Mouse (Mus musculus) myocyte (in vitro differentiated cells): ENCODE measurements at regions not wholly inside any gene's neighbourhood (a gene's known extent, or its start where the extent isn't known, plus 50 kb on each side); places are given as distances from the start of the nearest gene placed in this dataset.

Source experiments
- H3K27me3 ChIP-seq: one replicate; pipeline ENCODE4 v1.6.1; 2011; ENCODE audit not compliant: control insufficient read depth, insufficient read depth, insufficient read length
- H3K36me3 ChIP-seq: one replicate; pipeline ENCODE4 v1.6.1; 2011; ENCODE audit not compliant: control insufficient read depth, insufficient read depth
- H3K4me2 ChIP-seq: one replicate; pipeline ENCODE4 v1.6.1; 2011; ENCODE audit warnings: low read depth, control low read depth
- H3K4me3 ChIP-seq: one replicate; pipeline ENCODE4 v1.5.1; 2011; ENCODE audit warnings: mild to moderate bottlenecking, control low read depth, moderate library complexity
- H3K79me2 ChIP-seq: one replicate; pipeline ENCODE4 v1.6.1; 2011; ENCODE audit not compliant: control insufficient read depth, insufficient read depth
- H3ac ChIP-seq: one replicate; pipeline ENCODE4 v1.6.1; 2011; ENCODE audit not compliant: control insufficient read depth, insufficient read length
- CEBPB ChIP-seq: IDR thresholded peaks from 2 replicates; pipeline ENCODE4 v1.6.1; 2011; ENCODE audit warnings: mild to moderate bottlenecking, moderate library complexity; ENCODE audit not compliant: poor library complexity, insufficient read depth, severe bottlenecking
- E2F4 ChIP-seq: IDR thresholded peaks from one replicate; pipeline ENCODE4 v1.6.1; 2011; ENCODE audit warnings: mild to moderate bottlenecking, control low read depth, moderate library complexity; ENCODE audit not compliant: insufficient read depth
- MAX ChIP-seq: IDR thresholded peaks from one replicate; pipeline ENCODE4 v1.6.1; 2011; ENCODE audit warnings: low read depth, mild to moderate bottlenecking, control low read depth
- MYOD1 ChIP-seq, 3 experiments: IDR thresholded peaks; one replicate each; pipeline ENCODE4 v1.6.1; 2011; ENCODE audit warnings: control low read depth in 2 of 3, low read depth in 2 of 3, mild to moderate bottlenecking in 2 of 3, moderate library complexity in 1 of 3; ENCODE audit not compliant: insufficient read length in 2 of 3, control insufficient read depth in 1 of 3
- MYOG ChIP-seq, 3 experiments: IDR thresholded peaks; one replicate each; pipeline ENCODE4 v1.6.1; 2011; ENCODE audit warnings: control low read depth in 2 of 3, low read depth in 2 of 3, mild to moderate bottlenecking in 2 of 3; ENCODE audit not compliant: insufficient read length in 2 of 3, control insufficient read depth in 1 of 3, insufficient read depth in 1 of 3
- POLR2A ChIP-seq: IDR thresholded peaks from one replicate; pipeline ENCODE4 v1.6.1; 2011; ENCODE audit warnings: low read depth, mild to moderate bottlenecking, control low read depth, moderate library complexity; ENCODE audit not compliant: insufficient read length
- POLR2AphosphoS2 ChIP-seq: IDR thresholded peaks from one replicate; pipeline ENCODE4 v1.6.1; 2011; ENCODE audit warnings: low read depth, control low read depth; ENCODE audit not compliant: insufficient read length
- REST ChIP-seq: IDR thresholded peaks from one replicate; pipeline ENCODE4 v1.6.1; 2011; ENCODE audit warnings: mild to moderate bottlenecking, control low read depth, moderate library complexity; ENCODE audit not compliant: insufficient read depth, insufficient read length
- SRF ChIP-seq: IDR thresholded peaks from one replicate; pipeline ENCODE4 v1.6.1; 2011; ENCODE audit warnings: low read depth; ENCODE audit not compliant: control insufficient read depth, insufficient read length
- TCF12 ChIP-seq: IDR thresholded peaks from one replicate; pipeline ENCODE4 v1.6.1; 2011; ENCODE audit warnings: mild to moderate bottlenecking, control low read depth; ENCODE audit not compliant: poor library complexity, insufficient read depth, severe bottlenecking
- TCF3 ChIP-seq: IDR thresholded peaks from one replicate; pipeline ENCODE4 v1.6.1; 2011; ENCODE audit warnings: low read depth, control low read depth; ENCODE audit not compliant: insufficient read length
- USF1 ChIP-seq: IDR thresholded peaks from one replicate; pipeline ENCODE4 v1.6.1; 2011; ENCODE audit warnings: low read depth, mild to moderate bottlenecking, control low read depth, moderate library complexity

- Histone ChIP-seq H3K4me2 (peak overlapping the region; percentile 42), H3ac (no peak overlapping the region), H3K79me2 (no peaks in the 10 kb centered on the region), H3K4me3 (no peak overlapping the region), H3K36me3 (no peaks in the 10 kb centered on the region), H3K27me3 (no peaks in the 10 kb centered on the region)
- no peak for TF ChIP-seq MYOD1 (IDR thresholded peaks at IDR 0.05; ENCODE audit: control insufficient read depth in 1 of 3, insufficient read length in 2 of 3, low read depth in 2 of 3)
- no peak for TF ChIP-seq SRF
- no peak for TF ChIP-seq TCF12
- no peak for TF ChIP-seq MYOG (IDR thresholded peaks at IDR 0.05; ENCODE audit: control insufficient read depth in 1 of 3, insufficient read depth in 1 of 3, insufficient read length in 2 of 3, low read depth in 2 of 3)
- TF ChIP-seq POLR2AphosphoS2, result no peak
- no peak for TF ChIP-seq USF1
- no peak for TF ChIP-seq REST
- TF ChIP-seq POLR2A, result no peak
- no peak for TF ChIP-seq MAX
- TF ChIP-seq TCF3, result no peak
- TF ChIP-seq CEBPB, result no peak
- TF ChIP-seq E2F4, result no peak
These were observed 240.5 kb upstream of the Rnaseh2b start for GRCm38 (mm10) chr14:62051923-62052322.

GRCm38 (mm10) chr14:62053004-62053403, 239.4 kb upstream of the Rnaseh2b start:
- no peak overlapping the region for H3ac ChIP-seq
- no peaks in the 10 kb centered on the region for H3K27me3 ChIP-seq
- H3K36me3 ChIP-seq, result no peaks in the 10 kb centered on the region
- H3K79me2 ChIP-seq, result no peaks in the 10 kb centered on the region
- no peak overlapping the region for H3K4me2 ChIP-seq
- H3K4me3 ChIP-seq, result no peak overlapping the region
- TF ChIP-seq POLR2AphosphoS2 (no peak), TCF3 (no peak), MAX (no peak), MYOG (IDR thresholded peaks at IDR 0.05; ENCODE audit: control insufficient read depth in 1 of 3, insufficient read depth in 1 of 3, insufficient read length in 2 of 3, low read depth in 2 of 3) (no peak), TCF12 (no peak), CEBPB (no peak), MYOD1 (IDR thresholded peaks at IDR 0.05; ENCODE audit: control insufficient read depth in 1 of 3, insufficient read length in 2 of 3, low read depth in 2 of 3) (no peak), SRF (no peak), E2F4 (no peak)

- H3K4me2 ChIP-seq, result no peak overlapping the region
- no peak for TF ChIP-seq SRF
- TF ChIP-seq POLR2AphosphoS2, result no peak
- no peak for TF ChIP-seq MAX
- TF ChIP-seq MYOG (IDR thresholded peaks at IDR 0.05; ENCODE audit: control insufficient read depth in 1 of 3, insufficient read depth in 1 of 3, insufficient read length in 2 of 3, low read depth in 2 of 3), result no peak
- TF ChIP-seq POLR2A, result no peak
- no peak for TF ChIP-seq USF1
- no peak for TF ChIP-seq TCF12
- TF ChIP-seq E2F4, result no peak
- TF ChIP-seq CEBPB, result no peak
- TF ChIP-seq REST, result no peak
- TF ChIP-seq TCF3, result no peak
- no peak for TF ChIP-seq MYOD1 (IDR thresholded peaks at IDR 0.05; ENCODE audit: control insufficient read depth in 1 of 3, insufficient read length in 2 of 3, low read depth in 2 of 3)
- H3ac ChIP-seq, result no peak overlapping the region
- H3K4me3 ChIP-seq, result no peak overlapping the region
- no peaks in the 10 kb centered on the region for H3K36me3 ChIP-seq
- no peaks in the 10 kb centered on the region for H3K79me2 ChIP-seq
- no peaks in the 10 kb centered on the region for H3K27me3 ChIP-seq
These were observed 235.3 kb upstream of the Rnaseh2b start for GRCm38 (mm10) chr14:62057096-62057495.

- TF ChIP-seq MAX (no peak), SRF (no peak)
These were observed 234.3 kb upstream of the Rnaseh2b start for GRCm38 (mm10) chr14:62058100-62058499.

GRCm38 (mm10) chr14:62071140-62071539, 221.2 kb upstream of the Rnaseh2b start:
- TF ChIP-seq TCF3 (no peak), MAX (no peak), REST (no peak), MYOG (IDR thresholded peaks at IDR 0.05; ENCODE audit: control insufficient read depth in 1 of 3, insufficient read depth in 1 of 3, insufficient read length in 2 of 3, low read depth in 2 of 3) (no peak)
- Histone ChIP-seq H3K4me3 (no peak overlapping the region), H3ac (no peak overlapping the region), H3K79me2 (no peaks in the 10 kb centered on the region), H3K27me3 (no peaks in the 10 kb centered on the region), H3K36me3 (no peaks in the 10 kb centered on the region), H3K4me2 (no peak overlapping the region)

More at GRCm38 (mm10) chr14:62058100-62058499, 234.3 kb upstream of the Rnaseh2b start:
- H3K27me3 ChIP-seq, result no peaks in the 10 kb centered on the region
- no peak overlapping the region for H3K4me3 ChIP-seq
- H3ac ChIP-seq, result no peak overlapping the region
- H3K79me2 ChIP-seq, result no peaks in the 10 kb centered on the region
- H3K4me2 ChIP-seq, result no peak overlapping the region
- H3K36me3 ChIP-seq, result no peaks in the 10 kb centered on the region
